Mouse (Mus musculus): ENCODE results near the gene Gm3476. TPM values are rescaled to one million over a fixed set of nuclear protein-coding genes. Genes with fewer than 3 reads are reported as not detected.

Gene Gm3476
- polyA plus RNA-seq (2012; rRNA removed) = not detected in 2 replicates

GRCm38 (mm10) chr14:6125707-6126106, at the start of gene Gm3476:
Gm3476 (minus strand) TSS chr14:6125807.

GRCm38 (mm10) chr14:6108272-6108925, 17.2 kb downstream of the Gm3476 start, which contains the start of gene Gm3468:
Gm3468 (minus strand) TSS chr14:6108665.

GRCm38 (mm10) chr14:6093842-6094241, 31.8 kb downstream of the Gm3476 start, which contains the start of gene Gm8206:
Gm8206 (minus strand) TSS chr14:6093942.

GRCm38 (mm10) chr14:6058167-6058566, 67.4 kb downstream of the Gm3476 start, which contains the start of gene Gm6337:
Gm6337 (minus strand) TSS chr14:6058267.

Other genes with a start within 250 kb of the Gm3476 start
- 0.96 and 1.0 TPM in 2 replicates for gene Gm8237, start 245.4 kb downstream of the Gm3476 start, polyA plus RNA-seq (2012; rRNA removed)
- gene Gm3248, start 164.1 kb downstream of the Gm3476 start, polyA plus RNA-seq (2012; rRNA removed) = 3.5 and 4.1 TPM in 2 replicates
- gene Gm3453, start 146.7 kb downstream of the Gm3476 start, polyA plus RNA-seq (2012; rRNA removed) = not detected in 2 replicates
- gene Gm6337, start 67.5 kb downstream of the Gm3476 start, polyA plus RNA-seq (2012; rRNA removed) = not detected in 2 replicates
- 6.6 and 7.4 TPM in 2 replicates for gene Gm8206, start 31.9 kb downstream of the Gm3476 start, polyA plus RNA-seq (2012; rRNA removed)
- 11.3 and 11.7 TPM in 2 replicates for gene Gm3468, start 17.1 kb downstream of the Gm3476 start, polyA plus RNA-seq (2012; rRNA removed)
- gene Gm21560, start 93.5 kb upstream of the Gm3476 start, polyA plus RNA-seq (2012; rRNA removed) = 0.03 and 0.05 TPM in 2 replicates
- gene Gm3411, start 161.4 kb upstream of the Gm3476 start, polyA plus RNA-seq (2012; rRNA removed) = 4.3 and 4.9 TPM in 2 replicates
- gene Gm21103, start 179.0 kb upstream of the Gm3476 start, polyA plus RNA-seq (2012; rRNA removed) = 0.27 and 0.37 TPM in 2 replicates
- gene Gm3618, start 217.9 kb upstream of the Gm3476 start, polyA plus RNA-seq (2012; rRNA removed) = not detected in 2 replicates

All from central nervous system, embryonic 18 days (tissue).